Mouse (Mus musculus): Measurements from ENCODE around the gene Slc35d2. TPM values are rescaled to one million over a fixed set of nuclear protein-coding genes. Genes with fewer than 3 reads are reported as not detected.

Slc35d2 gene
- polyA plus RNA-seq, 1 experiment = 6.3 TPM

- H3K4me1 ChIP-seq (ENCODE audit: control insufficient read depth, insufficient read depth, low read length) = no peaks in the 10 kb centered on the region
- H3K9me3 ChIP-seq (replicated peaks; ENCODE audit: control insufficient read depth, insufficient read depth, low read length, poor library complexity, severe bottlenecking) = no peaks in the 10 kb centered on the region
- H3K9ac ChIP-seq (ENCODE audit: low read depth, poor library complexity, severe bottlenecking) = no peak overlapping the region
Observed at GRCm38 (mm10) chr13:64048467-64048866, 80.7 kb downstream of the Slc35d2 start.

More at GRCm38 (mm10) chr13:64048467-64048866, 80.7 kb downstream of the Slc35d2 start:
- H3K36me3 ChIP-seq (ENCODE audit: control insufficient read depth, insufficient read depth, low read length, poor library complexity, severe bottlenecking) = no peaks in the 10 kb centered on the region
- H3K4me3 ChIP-seq (ENCODE audit: low read depth, low read length) = no peak overlapping the region
- TF ChIP-seq CTCF (IDR thresholded peaks at IDR 0.05; ENCODE audit: low read depth, low read length) = no peak
- no peak for TF ChIP-seq EP300 (IDR thresholded peaks at IDR 0.05; ENCODE audit: insufficient read depth, low read depth, low read length)
- no peak for TF ChIP-seq POLR2A (IDR thresholded peaks at IDR 0.05; ENCODE audit: insufficient read depth, low read length)
- H3K27ac ChIP-seq (ENCODE audit: insufficient read depth, low read length) = no peak overlapping the region
- no peaks in the 10 kb centered on the region for H3K27me3 ChIP-seq (ENCODE audit: control insufficient read depth, insufficient read depth, low read length, poor library complexity, severe bottlenecking)

Other genes starting within 250 kb of the Slc35d2 start
- gene Hsd17b3, start 40.1 kb downstream of the Slc35d2 start, polyA plus RNA-seq (2011; ENCODE audit: insufficient read depth, insufficient read length, low read depth, missing spikeins) = 1.1 TPM in 1 of 2 replicates, not detected in the other
- 24.9 and 32.2 TPM in 2 replicates for gene Zfp367, start 23.8 kb upstream of the Slc35d2 start, polyA plus RNA-seq (2011; ENCODE audit: insufficient read depth, insufficient read length, low read depth, missing spikeins)
- gene Habp4, start 32.5 kb upstream of the Slc35d2 start, polyA plus RNA-seq (2011; ENCODE audit: insufficient read depth, insufficient read length, low read depth, missing spikeins) = 7.0 and 10.9 TPM in 2 replicates
- 27.3 and 30.4 TPM in 2 replicates for gene Cdc14b, start 145.9 kb upstream of the Slc35d2 start, polyA plus RNA-seq (2011; ENCODE audit: insufficient read depth, insufficient read length, low read depth, missing spikeins)
- gene Aaed1, start 183.3 kb upstream of the Slc35d2 start, polyA plus RNA-seq (2011; ENCODE audit: insufficient read depth, insufficient read length, low read depth, missing spikeins) = 15.2 and 15.5 TPM in 2 replicates
- 290 TPM in 2 replicates for gene Ctsl, start 241.5 kb upstream of the Slc35d2 start, polyA plus RNA-seq (2011; ENCODE audit: insufficient read depth, insufficient read length, low read depth, missing spikeins)